Mouse (Mus musculus): ENCODE results near the gene Bbc3.
"Not testable (repeated sequence)": the region's sequence is repeated elsewhere in the genome, so short reads cannot be mapped to it uniquely, and the experiment has no call there.

Gene Bbc3

DNA sequence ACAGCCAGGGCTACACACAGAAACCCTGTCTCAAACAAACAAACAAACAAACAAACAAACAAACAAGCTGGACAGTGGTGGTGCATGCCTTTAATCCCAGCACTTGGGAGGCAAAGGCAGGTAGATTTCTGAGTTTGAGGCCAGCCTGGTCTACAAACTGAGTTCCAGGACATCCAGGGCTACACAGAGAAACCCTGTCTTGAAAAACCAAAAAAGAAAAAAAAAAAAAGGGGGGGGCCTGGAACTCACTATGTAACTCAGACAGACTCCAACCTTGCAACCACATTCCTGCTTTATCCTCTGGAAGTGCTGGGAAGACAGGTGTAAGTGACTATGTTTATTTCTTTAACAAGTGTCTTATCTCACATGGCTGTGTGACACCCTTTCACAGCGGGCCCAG lies at the start of gene Bbc3:
Gene Bbc3 (plus strand): TSS at position 301 of the 400 bp plus-strand sequence.
- DNase-seq (ENCODE audit: low read depth, low spot score) = not testable (repeated sequence)

DNA sequence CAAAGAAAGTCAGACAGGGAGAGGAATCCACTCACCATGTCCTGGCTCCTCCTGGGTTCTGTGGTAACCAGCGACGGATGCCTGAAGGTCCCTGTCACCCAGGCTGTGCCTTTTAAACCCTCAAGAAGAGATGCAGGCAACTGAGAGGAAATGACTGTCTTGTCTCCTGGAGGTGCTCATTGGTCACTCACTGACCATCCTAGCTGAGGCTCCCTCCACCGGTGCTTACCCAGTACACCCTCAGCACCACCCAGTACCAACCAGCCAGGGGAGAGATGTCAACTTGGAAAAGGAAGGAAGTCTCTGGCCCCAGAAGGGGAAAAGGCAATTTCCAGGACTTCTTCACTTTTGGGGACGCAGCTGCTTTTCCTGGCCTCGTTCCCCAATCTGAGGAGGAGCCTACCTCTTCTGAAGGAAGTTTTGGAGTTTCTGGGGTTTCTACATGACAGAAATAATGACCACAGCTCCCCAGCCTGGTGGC lies 49.0 kb upstream of the Bbc3 start, which contains the start of gene C5ar1:
Gene C5ar1 (minus strand): TSS at position 431 of the 481 bp plus-strand sequence.
- DNase-seq (ENCODE audit: low read depth, low spot score) = no peak

- DNase-seq (ENCODE audit: low read depth, low spot score) = no peak
These were observed 47.1 kb upstream of the Bbc3 start for GRCm38 (mm10) chr7:16261097-16261496.

- DNase-seq (ENCODE audit: low read depth, low spot score) = peak; percentile 90
These were observed 45.0 kb upstream of the Bbc3 start for GRCm38 (mm10) chr7:16263015-16263787.

DNA sequence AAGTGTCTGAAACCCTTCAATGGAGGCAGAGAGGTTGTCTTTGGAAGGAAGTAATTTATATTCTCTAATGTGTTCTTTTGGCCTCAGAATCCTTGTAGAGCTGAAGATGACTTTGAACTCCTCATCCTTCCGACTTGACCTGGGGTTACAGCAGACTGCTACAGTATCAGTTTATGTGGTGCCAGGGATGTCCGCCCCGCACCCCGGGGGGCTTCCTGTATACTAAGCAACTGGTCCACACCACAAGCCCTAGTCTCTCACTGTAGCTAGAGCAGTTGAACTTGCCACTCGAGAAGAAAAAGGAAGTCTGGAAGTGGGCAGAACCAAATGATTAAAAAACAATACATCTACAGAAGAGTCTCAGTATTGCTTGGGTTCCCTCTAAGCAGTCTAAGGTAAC lies 44.4 kb upstream of the Bbc3 start:
- DNase-seq (ENCODE audit: low read depth, low spot score) = no peak

GRCm38 (mm10) chr7:16265856-16266255 lies 42.3 kb upstream of the Bbc3 start:
- DNase-seq (ENCODE audit: low read depth, low spot score) = no peak

- DNase-seq (ENCODE audit: low read depth, low spot score) = not testable (repeated sequence)
These were observed 41.6 kb upstream of the Bbc3 start for GRCm38 (mm10) chr7:16266593-16266992.

DNA sequence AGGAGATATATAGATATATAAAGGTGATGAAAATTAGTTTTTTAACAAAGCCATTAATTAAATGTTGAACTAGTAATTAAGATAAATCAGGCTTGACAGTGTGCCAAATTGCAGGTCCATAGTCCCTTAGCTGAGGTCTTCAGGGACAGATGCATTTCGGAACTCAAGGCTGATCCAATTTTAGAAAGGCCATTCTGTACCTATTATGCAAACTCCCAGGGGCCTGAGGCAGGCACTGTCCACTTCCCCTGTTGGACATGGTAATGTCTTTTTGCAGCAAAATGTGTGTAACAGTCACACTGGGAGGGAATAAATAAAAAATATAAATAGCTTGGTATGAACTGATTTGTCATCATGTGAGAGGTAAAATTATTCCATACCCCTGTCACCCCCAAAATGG lies 37.1 kb upstream of the Bbc3 start:
- DNase-seq (ENCODE audit: low read depth, low spot score) = peak; percentile 47

DNA sequence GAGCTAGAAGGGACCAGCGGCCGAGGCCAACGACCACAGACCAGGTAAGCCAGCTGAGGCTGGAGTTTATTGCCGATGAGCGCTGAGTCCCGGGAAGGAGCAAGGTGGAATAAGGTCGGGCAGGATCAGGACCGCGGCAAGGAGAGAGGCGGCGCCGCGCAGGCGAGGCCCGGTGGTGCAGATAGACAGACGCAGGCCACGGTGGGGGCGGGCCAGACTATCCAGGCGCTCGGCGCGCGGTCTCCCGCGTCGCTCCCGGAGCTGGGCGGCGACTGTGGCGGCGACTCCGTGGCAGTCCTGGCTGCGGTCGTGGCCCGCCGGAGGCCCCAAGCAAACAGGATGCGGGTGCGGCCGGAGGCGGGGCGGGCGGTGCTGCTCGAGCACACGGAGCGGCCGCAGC lies 35.5 kb upstream of the Bbc3 start:
- peak; percentile 87 for DNase-seq (ENCODE audit: low read depth, low spot score)

- peak; percentile 98 for DNase-seq (ENCODE audit: low read depth, low spot score)
These were observed 35.0 kb upstream of the Bbc3 start, which contains the start of gene Inafm1 for GRCm38 (mm10) chr7:16273081-16273765. TSS of gene Inafm1 (minus strand) at chr7:16273617.

DNA sequence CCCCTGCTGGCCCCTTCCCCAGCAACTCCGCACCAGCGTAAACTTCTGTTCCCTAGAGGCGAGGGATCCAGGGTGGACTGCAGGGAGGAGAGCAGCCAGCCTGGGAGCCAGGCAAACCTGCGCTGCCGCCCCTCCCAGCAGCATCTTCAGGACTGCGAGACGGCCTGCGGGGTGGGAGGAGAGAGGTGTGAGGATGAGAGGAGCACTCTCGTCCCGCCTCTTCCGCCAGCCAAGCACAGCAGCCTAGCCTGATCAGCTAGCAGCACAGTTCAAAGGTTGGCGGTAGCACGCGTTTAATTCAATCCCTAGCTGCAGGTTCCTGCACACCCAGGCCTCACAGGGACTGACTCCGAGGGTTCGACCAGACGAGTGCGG lies 34.4 kb upstream of the Bbc3 start:
- DNase-seq (ENCODE audit: low read depth, low spot score) = peak; percentile 90

DNA sequence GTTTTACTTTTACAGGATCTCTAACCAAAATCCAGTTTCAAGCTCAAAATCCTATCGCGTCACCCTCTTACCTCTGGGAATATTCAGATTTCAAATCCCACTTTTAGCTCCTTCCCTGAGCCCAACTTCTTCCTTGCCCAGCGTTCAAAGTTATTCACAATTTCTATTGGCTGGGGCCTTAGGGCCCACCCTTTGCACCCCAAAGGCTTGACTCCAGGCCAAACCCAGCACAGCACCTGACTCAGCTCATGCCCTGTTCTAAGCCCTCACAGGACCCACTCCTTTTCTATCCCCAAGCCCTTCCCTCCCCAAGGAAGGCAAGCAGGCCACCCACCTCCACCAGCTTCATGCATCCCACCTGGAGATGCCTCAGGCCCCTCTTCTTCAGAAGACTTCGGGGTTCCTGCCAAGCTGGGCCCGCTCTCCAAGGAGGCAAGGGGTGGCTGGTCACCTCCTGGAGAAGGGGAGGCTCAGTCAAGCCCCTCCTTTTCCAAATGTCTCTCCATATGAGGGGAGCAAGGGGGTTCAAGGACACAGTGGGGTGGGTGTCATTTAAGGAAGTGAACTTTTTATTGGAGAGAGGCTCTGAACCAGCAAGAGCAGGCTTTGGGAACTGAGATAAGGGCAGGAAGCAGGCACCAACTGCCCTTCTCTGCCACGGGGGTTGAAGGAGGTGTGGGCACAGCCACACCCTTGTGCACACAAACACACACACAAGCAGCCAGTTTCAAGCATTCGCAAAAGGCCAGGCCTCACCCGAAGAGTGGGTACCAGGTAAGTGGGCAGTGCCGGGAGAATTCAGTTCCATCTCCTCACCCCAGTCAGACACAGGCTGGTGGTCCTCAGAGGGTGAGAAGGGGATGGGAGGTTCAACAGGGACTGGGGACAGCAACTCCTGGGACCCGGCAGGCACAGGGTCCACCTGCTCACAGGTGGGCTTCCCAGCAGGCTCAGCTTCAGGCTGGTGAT lies 33.0 kb upstream of the Bbc3 start:
- DNase-seq (ENCODE audit: low read depth, low spot score) = no peak

DNA sequence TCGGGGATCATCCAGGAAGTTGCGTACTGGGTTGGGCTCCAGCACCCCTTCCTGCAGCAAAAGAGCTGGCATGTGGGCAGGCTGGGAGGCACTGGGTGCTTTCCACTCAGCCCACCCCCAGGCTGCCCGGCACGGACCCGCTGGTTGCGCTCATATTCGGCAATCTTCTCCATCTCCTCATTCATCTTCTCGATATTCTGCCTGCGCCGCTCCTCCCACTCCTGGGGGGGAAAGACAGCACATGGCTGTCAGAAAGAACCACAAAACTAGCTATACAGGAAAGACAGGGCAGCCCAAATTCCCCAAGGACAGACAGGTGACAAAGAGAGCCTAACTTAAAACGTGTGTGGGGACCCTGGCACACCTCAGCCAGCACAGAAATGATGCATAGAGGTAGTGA lies 27.5 kb upstream of the Bbc3 start:
- DNase-seq (ENCODE audit: low read depth, low spot score) = no peak

- DNase-seq (ENCODE audit: low read depth, low spot score) = no peak
These were observed 25.9 kb upstream of the Bbc3 start for GRCm38 (mm10) chr7:16282334-16282733.

DNA sequence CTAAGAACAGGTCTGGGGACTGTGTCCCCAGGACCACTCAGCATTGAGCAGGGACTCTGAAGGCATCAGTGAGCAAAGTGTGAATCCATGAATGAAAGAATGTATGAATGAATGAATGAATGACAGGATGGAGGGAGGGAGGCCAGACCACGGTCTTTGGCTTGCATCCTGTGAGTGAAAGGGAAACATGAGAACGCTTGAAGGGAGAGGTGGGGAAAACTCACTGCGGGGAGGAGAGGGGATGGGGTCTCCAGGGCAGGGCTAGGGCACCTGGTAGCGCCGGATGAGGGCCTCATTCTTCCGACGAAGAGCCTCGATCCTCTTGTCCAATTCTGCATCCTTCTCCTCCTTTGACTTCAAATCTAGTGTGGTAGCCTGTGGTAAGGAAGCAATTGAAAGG lies 24.2 kb upstream of the Bbc3 start:
- no peak for DNase-seq (ENCODE audit: low read depth, low spot score)

GRCm38 (mm10) chr7:16284904-16285303 lies 23.3 kb upstream of the Bbc3 start:
- DNase-seq (ENCODE audit: low read depth, low spot score) = no peak

DNA sequence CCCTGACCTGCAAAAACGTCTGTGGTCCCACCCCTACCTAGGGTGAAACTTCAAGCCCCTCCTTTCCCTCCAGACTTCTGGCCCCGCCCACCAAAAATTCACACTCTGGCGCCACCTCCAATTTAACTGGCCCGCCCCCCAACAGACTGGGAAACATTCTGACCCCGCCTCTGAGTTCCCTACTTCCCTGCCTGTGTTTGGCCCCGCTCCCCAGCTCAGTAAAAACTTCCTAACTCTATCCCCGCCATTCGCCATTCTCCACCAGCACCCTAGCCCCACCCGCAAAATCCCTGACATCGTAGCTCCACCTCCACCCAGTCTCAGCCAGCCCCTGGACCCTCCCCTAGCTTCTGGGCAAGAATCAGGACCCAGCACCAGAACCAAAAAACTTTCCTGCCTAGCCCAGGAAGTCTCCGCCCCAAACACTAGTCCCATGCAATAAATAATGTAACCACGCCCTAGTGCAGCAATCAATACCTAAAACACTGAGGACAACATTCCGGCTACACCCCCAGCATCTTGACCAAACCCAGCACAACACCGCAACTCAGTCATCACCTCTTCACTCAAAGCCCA lies 22.7 kb upstream of the Bbc3 start:
- peak; percentile 32 for DNase-seq (ENCODE audit: low read depth, low spot score)

DNA sequence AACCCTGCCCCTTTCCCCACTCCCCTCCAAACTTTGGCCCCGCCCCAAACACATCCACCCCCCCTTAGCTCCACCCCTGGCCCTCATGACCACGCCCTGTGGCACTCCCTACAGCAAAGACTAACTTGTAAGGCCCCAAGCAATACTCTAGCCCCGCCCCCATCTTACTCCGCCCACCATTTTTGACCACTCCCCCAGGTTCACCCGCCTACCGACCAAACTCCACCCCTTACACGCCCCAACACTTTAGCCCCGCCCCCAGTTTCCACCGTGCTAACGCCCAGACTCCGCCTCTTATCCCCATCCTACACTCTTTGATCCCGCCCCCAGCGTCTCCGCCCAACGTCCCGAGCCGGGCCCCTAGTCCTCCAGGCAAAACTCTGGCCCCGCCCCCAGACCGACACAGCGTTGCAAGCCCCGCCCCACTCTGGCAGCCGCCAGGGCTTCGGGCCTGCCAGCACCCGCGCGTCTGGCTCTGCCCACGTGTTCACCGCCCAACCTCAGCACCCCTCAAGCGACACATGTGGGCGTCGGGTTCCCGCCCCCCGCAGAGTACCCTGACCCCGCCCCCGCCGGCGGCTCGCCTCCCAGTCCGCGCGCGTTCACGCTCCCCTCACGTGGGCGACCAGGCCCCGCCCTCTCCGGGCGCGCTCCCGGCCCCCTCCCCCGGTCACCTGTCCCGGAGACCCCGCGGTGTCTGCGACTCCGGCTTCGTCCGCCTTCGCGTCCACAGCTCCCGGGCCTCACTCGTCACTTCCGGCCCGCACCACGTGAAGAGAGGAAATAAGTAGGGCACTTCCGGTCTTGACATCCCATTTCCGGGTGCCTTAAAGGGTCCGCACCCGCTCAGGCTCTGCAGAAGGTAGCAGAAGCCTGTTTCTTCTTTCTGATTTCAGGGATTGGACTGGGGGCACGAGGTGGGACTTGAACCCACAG lies 21.9 kb upstream of the Bbc3 start, which contains the start of gene Ccdc9:
Gene Ccdc9 (minus strand): TSS at position 770 of the 936 bp plus-strand sequence.
- peak; percentile 98 for DNase-seq (ENCODE audit: low read depth, low spot score)

DNA sequence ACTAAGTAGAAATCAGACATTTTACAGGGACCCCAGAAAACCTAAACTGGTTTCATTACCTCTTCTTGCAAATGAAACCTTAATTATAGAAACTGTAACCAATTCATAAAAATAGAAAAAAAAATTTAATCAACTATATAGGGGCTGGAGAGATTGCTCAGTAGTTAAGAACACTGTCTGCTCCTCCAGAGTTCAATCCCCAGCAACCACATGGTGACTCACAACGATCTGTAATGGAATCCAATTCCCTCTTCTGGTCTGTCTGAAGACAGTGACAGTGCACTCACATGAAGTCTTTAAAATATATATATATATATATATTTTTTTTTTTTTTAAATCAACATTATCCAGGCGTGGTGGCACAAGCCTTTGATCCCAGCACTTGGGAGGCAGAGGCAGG lies 21.2 kb upstream of the Bbc3 start:
- DNase-seq (ENCODE audit: low read depth, low spot score) = no peak

DNA sequence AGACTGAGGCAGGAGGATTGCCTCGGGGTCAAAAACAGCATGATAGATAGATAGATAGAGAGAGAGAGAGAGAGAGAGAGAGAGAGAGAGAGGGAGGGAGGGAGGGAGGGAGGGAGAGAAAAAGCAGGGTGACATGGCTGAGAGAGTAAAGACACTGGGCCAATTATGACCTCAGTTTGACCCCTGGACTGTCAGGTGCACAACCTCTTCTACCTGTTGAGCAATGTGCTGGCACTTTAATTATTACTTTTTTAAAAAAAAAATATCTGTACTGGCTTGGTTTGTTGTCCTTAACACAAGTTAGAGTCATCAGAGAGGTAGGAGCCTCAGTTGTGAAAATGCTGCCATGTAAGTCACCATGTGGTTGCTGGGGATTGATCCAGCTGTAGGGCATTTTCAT lies 20.4 kb upstream of the Bbc3 start:
- no peak for DNase-seq (ENCODE audit: low read depth, low spot score)

Measured in brain, adult 2 months (tissue).